Mouse (Mus musculus) intestine, embryonic 15.5 days (tissue): ENCODE data around the gene Disp1. TPM values are rescaled to one million over a fixed set of nuclear protein-coding genes. Genes with fewer than 3 reads are reported as not detected.

Experiments used
- ATAC-seq: fragments of 200-750 bp; cut with Nextera tagmentation; 2 replicates; pipeline ENCODE4 v1.8.0; 2017; ENCODE audit warnings: moderate TSS enrichment, moderate library complexity
- H3K27ac ChIP-seq: fragments of 300-500 bp; sonication (generic); 2 replicates; pipeline ENCODE4 v1.5.1; 2015; ENCODE audit warnings: mild to moderate bottlenecking, inconsistent platforms
- H3K27me3 ChIP-seq: fragments of 300-500 bp; sonication (generic); replicated peaks from 2 replicates; pipeline ENCODE4 v1.6.1; 2015; ENCODE audit warnings: inconsistent platforms
- H3K36me3 ChIP-seq: fragments of 300-500 bp; sonication (generic); 2 replicates; pipeline ENCODE4 v1.6.1; 2015; ENCODE audit warnings: inconsistent platforms
- H3K4me1 ChIP-seq: fragments of 300-500 bp; sonication (generic); replicated peaks from 2 replicates; pipeline ENCODE4 v1.6.1; 2015; ENCODE audit warnings: inconsistent platforms
- H3K4me2 ChIP-seq: fragments of 300-500 bp; sonication (generic); replicated peaks from 2 replicates; pipeline ENCODE4 v1.6.1; 2015; ENCODE audit warnings: mild to moderate bottlenecking, inconsistent platforms
- H3K4me3 ChIP-seq: fragments of 300-500 bp; sonication (generic); replicated peaks from 2 replicates; pipeline ENCODE4 v1.5.1; 2015; ENCODE audit warnings: inconsistent platforms
- H3K9ac ChIP-seq: fragments of 300-500 bp; sonication (generic); 2 replicates; pipeline ENCODE4 v1.6.1; 2015; ENCODE audit warnings: inconsistent platforms
- H3K9me3 ChIP-seq: fragments of 300-500 bp; sonication (generic); 2 replicates; pipeline ENCODE4 v1.6.1; 2016; ENCODE audit warnings: inconsistent platforms
- WGBS: fragments of 180-500 bp; shearing (Covaris S2); methylation state at CpG from one replicate; pipeline ENCODE4 v1.1.7; 2015; 5-methylcytosine and 5-hydroxymethylcytosine counted together
- polyA plus RNA-seq: library from polyadenylated mRNA; unstranded; fragments of >200 nt; fragmentation: Nextera tagmentation; extraction: Ambion mirVana; gene quantifications from 2 replicates; pipeline ENCODE4 v1.2.1, GENCODE M21; 2015

The Disp1 gene
- polyA plus RNA-seq, 1 experiment from 2014 or later: 9.5 TPM

GRCm38 (mm10) chr1:183191398-183191797 lies 29.9 kb downstream of the Disp1 start:
- Histone ChIP-seq H3K9me3 (no peaks in the 10 kb centered on the region), H3K4me3 (no peak overlapping the region), H3K4me1 (0 out of 2 replicates have a peak, but pooled peaks cover 2% of the 10 kb centered on the region), H3K36me3 (no peaks in the 10 kb centered on the region), H3K9ac (no peak overlapping the region), H3K27ac (no peak overlapping the region), H3K4me2 (no peak overlapping the region), H3K27me3 (no peaks in the 10 kb centered on the region)
- 76% methylated on average over 10 of the region's 10 CpGs for WGBS
- ATAC-seq: no peak

DNA sequence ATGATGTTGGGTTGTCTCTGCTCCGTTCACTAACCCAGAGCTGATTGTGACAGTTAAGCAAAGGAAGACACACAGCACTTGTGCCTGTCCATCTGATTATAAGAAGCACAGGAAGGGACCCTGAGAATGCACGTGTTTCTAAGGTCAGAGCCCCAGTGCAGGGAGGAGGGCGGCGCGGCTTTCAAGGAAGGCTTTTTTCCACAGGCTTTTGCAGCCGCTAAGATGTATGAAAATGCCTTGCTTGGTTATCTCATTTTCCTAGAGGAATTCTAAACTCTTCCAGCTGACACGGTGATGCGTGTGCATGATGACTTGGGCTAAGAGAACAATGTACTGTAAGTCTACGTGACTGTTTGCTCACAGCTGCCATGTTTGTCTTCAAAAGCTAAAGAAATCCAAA lies 30.9 kb downstream of the Disp1 start:
- no peak for ATAC-seq
- WGBS: 56% methylated on average over 9 of the region's 9 CpGs
- H3K27me3 ChIP-seq: no peaks in the 10 kb centered on the region
- H3K27ac ChIP-seq: no peak overlapping the region
- H3K4me1 ChIP-seq: 0 out of 2 replicates have a peak, but pooled peaks cover 2% of the 10 kb centered on the region
- no peak overlapping the region for H3K4me3 ChIP-seq
- H3K4me2 ChIP-seq: no peak overlapping the region
- no peak overlapping the region for H3K9ac ChIP-seq
- no peaks in the 10 kb centered on the region for H3K9me3 ChIP-seq
- H3K36me3 ChIP-seq: no peaks in the 10 kb centered on the region

DNA sequence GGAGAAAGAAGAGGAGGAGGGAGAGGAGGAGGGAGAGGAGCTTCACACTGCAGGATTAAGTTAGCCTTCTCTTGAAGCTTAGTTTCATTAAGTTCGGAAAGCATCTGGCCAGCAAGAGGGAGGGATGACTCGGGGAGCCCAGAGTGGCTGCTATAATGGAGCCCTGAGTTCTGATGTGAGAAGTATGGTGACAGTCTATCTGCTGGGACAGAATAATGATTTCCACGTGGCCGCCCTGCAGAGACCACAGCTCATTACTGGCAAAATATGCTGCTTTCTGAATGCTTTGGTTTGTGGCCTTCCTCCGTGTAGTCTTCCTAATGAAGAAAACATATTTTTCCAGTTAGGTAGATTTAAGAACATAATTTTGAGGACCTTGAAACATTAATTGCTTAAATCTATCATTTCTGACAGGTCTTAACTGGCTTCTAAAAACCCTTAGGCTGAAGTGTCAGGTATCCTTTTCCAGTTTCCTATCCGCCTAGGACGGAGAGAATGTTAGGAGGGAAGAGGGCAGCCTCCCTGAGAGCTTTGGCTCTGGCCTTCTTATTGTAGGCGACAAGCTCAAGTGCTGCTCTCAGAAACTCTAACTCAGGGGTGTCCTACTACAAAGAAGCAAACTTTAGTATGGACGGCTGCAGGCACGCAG lies 32.2 kb downstream of the Disp1 start:
- no peaks in the 10 kb centered on the region for H3K36me3 ChIP-seq
- no peak overlapping the region for H3K27ac ChIP-seq
- no peaks in the 10 kb centered on the region for H3K4me1 ChIP-seq
- H3K9me3 ChIP-seq: no peaks in the 10 kb centered on the region
- WGBS: 75% methylated on average over 10 of the region's 10 CpGs
- no peak overlapping the region for H3K4me2 ChIP-seq
- H3K4me3 ChIP-seq: no peak overlapping the region
- H3K9ac ChIP-seq: no peak overlapping the region
- H3K27me3 ChIP-seq: no peaks in the 10 kb centered on the region
- ATAC-seq: no peak

GRCm38 (mm10) chr1:183188115-183189013 lies 33.0 kb downstream of the Disp1 start:
- WGBS: 82% methylated on average over 20 of the region's 20 CpGs
- Histone ChIP-seq H3K36me3 (no peaks in the 10 kb centered on the region), H3K4me2 (no peak overlapping the region), H3K27ac (no peak overlapping the region), H3K9me3 (no peaks in the 10 kb centered on the region), H3K4me3 (no peak overlapping the region), H3K4me1 (0 out of 2 replicates have a peak, but pooled peaks cover 3% of the 10 kb centered on the region), H3K27me3 (no peaks in the 10 kb centered on the region), H3K9ac (no peak overlapping the region)
- no peak for ATAC-seq

- Histone ChIP-seq H3K9ac (no peak overlapping the region), H3K4me3 (no peak overlapping the region), H3K4me1 (0 out of 2 replicates have a peak, but pooled peaks cover 3% of the 10 kb centered on the region), H3K9me3 (no peaks in the 10 kb centered on the region), H3K27ac (no peak overlapping the region), H3K36me3 (no peaks in the 10 kb centered on the region), H3K4me2 (no peak overlapping the region), H3K27me3 (no peaks in the 10 kb centered on the region)
- ATAC-seq: no peak
- 80% methylated on average over 6 of the region's 6 CpGs for WGBS
Measured at GRCm38 (mm10) chr1:183185560-183185959, 35.8 kb downstream of the Disp1 start.

DNA sequence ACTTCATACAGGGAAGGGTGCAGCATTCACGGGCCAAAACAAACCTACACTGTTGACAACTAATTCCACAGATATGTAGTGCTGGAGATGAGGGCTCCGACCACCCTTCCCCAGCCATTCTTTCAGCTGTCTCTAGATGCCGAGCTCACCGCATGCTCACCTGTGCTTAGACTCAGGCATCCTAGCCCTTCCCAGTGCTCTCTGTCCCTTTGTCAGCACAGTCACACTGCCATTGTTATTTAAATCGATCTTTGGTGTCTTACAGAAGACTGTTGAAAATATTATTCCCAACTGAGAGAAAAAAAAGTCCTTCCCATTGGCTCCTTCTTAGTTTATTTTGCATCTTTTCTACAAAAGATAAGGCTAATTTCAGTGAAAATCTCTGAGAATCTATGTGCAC lies 36.6 kb downstream of the Disp1 start:
- Histone ChIP-seq H3K27ac (no peak overlapping the region), H3K9ac (no peak overlapping the region), H3K4me2 (no peak overlapping the region), H3K36me3 (no peaks in the 10 kb centered on the region), H3K4me3 (no peak overlapping the region), H3K9me3 (no peaks in the 10 kb centered on the region), H3K4me1 (0 out of 2 replicates have a peak, but pooled peaks cover 3% of the 10 kb centered on the region), H3K27me3 (no peaks in the 10 kb centered on the region)
- ATAC-seq: no peak
- WGBS: 79% methylated on average over 5 of the region's 5 CpGs

DNA sequence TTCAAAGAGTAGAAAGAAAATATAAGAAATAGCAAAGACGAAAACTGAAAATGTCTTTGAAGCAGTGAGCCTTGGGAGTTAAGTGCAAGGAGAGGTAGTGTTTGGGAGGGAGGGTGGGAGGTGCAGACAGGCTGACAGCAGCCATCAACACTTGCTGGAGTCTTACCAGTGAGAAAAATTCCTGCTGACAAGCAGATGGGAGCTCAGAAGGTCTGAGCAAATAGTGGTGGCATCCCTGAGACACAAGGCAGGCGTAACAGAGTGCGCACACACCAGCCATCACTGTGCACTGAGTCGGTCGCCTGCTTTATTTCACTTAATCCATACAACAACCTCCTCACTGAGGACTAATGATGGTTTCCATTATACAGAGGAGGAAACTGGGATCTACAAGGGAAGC lies 37.8 kb downstream of the Disp1 start:
- WGBS: 63% methylated on average over 5 of the region's 5 CpGs
- H3K27ac ChIP-seq: no peak overlapping the region
- no peaks in the 10 kb centered on the region for H3K36me3 ChIP-seq
- H3K4me2 ChIP-seq: no peak overlapping the region
- no peaks in the 10 kb centered on the region for H3K9me3 ChIP-seq
- H3K27me3 ChIP-seq: no peaks in the 10 kb centered on the region
- ATAC-seq: no peak
- H3K4me3 ChIP-seq: no peak overlapping the region
- H3K4me1 ChIP-seq: 0 out of 2 replicates have a peak, but pooled peaks cover 3% of the 10 kb centered on the region
- H3K9ac ChIP-seq: no peak overlapping the region

DNA sequence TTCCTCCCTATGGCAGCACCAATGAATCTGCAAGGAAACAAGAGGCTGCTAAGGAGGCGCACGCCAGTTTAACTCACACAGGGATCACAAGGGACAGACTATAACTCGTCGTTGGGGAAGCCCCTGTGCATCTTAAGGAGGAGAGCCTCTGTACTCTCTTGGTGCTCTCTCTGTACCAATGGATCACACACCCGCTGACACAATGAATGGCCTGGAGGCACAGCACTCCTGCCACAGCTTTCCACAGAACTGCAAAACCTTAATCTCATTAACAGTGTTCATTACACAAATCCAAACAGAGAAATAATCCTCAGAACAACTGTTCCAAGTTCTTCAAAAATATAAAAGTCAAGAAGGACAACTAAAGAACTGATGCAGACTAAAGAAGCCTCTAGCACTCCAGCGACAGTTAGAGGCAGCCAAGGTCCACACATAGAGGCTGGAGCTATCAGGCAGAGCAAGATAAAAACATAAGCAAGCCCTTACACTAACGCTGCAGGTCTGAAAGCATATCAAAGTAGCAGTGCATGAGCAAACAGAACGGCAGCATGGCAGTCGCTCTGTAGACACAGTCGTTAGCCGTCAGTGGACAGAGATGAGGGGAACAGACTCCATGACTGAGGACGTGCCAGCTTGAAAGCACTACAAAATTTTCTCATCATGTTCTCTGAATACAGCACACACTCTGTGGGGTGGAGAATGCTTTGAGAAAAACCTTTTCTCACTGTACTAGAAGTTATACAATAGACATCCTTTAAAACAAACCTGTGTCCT lies 38.5 kb downstream of the Disp1 start:
- 41% methylated on average over 12 of the region's 12 CpGs for WGBS
- no peak overlapping the region for H3K4me2 ChIP-seq
- no peaks in the 10 kb centered on the region for H3K36me3 ChIP-seq
- H3K27ac ChIP-seq: no peak overlapping the region
- no peaks in the 10 kb centered on the region for H3K27me3 ChIP-seq
- 0 out of 2 replicates have a peak, but pooled peaks cover 3% of the 10 kb centered on the region for H3K4me1 ChIP-seq
- no peak overlapping the region for H3K9ac ChIP-seq
- ATAC-seq: no peak; the same call in 1 of the 2 replicates
- no peak overlapping the region for H3K4me3 ChIP-seq
- H3K9me3 ChIP-seq: no peaks in the 10 kb centered on the region

GRCm38 (mm10) chr1:183181030-183181395 lies 40.3 kb downstream of the Disp1 start:
- Histone ChIP-seq H3K27me3 (no peaks in the 10 kb centered on the region), H3K4me3 (no peak overlapping the region), H3K4me2 (no peak overlapping the region), H3K4me1 (0 out of 2 replicates have a peak, but pooled peaks cover 3% of the 10 kb centered on the region), H3K9ac (no peak overlapping the region), H3K27ac (no peak overlapping the region), H3K9me3 (no peaks in the 10 kb centered on the region), H3K36me3 (no peaks in the 10 kb centered on the region)
- ATAC-seq: no peak
- 45% methylated on average over 2 of the region's 2 CpGs for WGBS

DNA sequence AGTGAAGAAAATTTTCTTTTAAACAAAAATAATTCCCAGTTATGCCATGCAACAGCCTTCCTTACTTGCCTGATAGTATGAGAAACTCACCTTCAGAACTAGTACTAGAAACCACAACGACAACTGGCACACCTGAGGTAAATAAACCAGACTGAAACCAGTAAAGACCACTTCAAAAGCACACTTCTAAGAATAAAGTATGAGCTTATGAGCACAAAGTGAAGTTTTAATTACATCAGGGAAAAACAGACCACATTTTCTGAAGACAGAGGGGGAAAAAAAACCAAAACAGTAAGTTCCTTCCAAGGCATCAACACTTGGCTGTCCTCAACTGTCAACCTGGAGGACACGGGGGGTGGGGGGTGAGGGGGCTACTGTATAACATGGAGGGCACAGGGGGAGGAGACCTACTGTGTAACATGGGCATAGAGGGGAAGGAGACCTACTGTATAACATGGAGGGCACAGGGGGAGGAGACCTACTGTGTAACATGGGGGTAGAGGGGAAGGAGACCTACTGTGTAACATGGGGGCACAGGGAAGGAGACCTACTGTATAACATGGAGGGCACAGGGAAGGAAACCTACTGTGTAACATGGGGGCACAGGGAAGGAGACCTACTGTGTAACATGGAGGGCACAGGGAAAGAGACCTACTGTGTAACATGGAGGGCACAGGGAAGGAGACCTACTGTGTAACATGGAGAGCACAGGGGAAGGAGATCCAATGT lies 40.9 kb downstream of the Disp1 start:
- Histone ChIP-seq H3K4me3 (no peak overlapping the region), H3K27me3 (no peaks in the 10 kb centered on the region), H3K9me3 (no peaks in the 10 kb centered on the region), H3K9ac (no peak overlapping the region), H3K4me1 (0 out of 2 replicates have a peak, but pooled peaks cover 3% of the 10 kb centered on the region), H3K4me2 (no peak overlapping the region), H3K27ac (no peak overlapping the region), H3K36me3 (no peaks in the 10 kb centered on the region)
- no peak for ATAC-seq
- WGBS: 54% methylated on average over 2 of the region's 2 CpGs

GRCm38 (mm10) chr1:183179316-183179715 lies 42.0 kb downstream of the Disp1 start:
- no peak for ATAC-seq
- H3K9me3 ChIP-seq: no peaks in the 10 kb centered on the region

More at GRCm38 (mm10) chr1:183179316-183179715, 42.0 kb downstream of the Disp1 start:
- no peak overlapping the region for H3K4me2 ChIP-seq
- H3K4me1 ChIP-seq: 0 out of 2 replicates have a peak, but pooled peaks cover 3% of the 10 kb centered on the region
- no peaks in the 10 kb centered on the region for H3K36me3 ChIP-seq
- H3K27me3 ChIP-seq: no peaks in the 10 kb centered on the region
- WGBS: 82% methylated on average over 5 of the region's 5 CpGs
- H3K4me3 ChIP-seq: no peak overlapping the region
- no peak overlapping the region for H3K9ac ChIP-seq
- no peak overlapping the region for H3K27ac ChIP-seq
